Mouse (Mus musculus) left cerebral cortex, postnatal 25 days (tissue): ENCODE measurements at regions not wholly inside any gene's neighbourhood (a gene's known extent, or its start where the extent isn't known, plus 50 kb on each side); places are given as distances from the start of the nearest gene placed in this dataset.
"Not testable (repeated sequence)": the region's sequence is repeated elsewhere in the genome, so short reads cannot be mapped to it uniquely, and the experiment has no call there.

ENCODE experiments used
- DNase-seq, 2 experiments: peaks; one replicate each; pipeline ENCODE4 v3.0.0; 2022; ENCODE audit warnings: low spot score in 2 of 2, mixed read lengths in 1 of 2
- intact Hi-C: fragments of 180-260 bp; cut with DNase I; formaldehyde crosslinking; loops from one replicate; pipeline ENCODE4 v1.15.1; 2025

DNA sequence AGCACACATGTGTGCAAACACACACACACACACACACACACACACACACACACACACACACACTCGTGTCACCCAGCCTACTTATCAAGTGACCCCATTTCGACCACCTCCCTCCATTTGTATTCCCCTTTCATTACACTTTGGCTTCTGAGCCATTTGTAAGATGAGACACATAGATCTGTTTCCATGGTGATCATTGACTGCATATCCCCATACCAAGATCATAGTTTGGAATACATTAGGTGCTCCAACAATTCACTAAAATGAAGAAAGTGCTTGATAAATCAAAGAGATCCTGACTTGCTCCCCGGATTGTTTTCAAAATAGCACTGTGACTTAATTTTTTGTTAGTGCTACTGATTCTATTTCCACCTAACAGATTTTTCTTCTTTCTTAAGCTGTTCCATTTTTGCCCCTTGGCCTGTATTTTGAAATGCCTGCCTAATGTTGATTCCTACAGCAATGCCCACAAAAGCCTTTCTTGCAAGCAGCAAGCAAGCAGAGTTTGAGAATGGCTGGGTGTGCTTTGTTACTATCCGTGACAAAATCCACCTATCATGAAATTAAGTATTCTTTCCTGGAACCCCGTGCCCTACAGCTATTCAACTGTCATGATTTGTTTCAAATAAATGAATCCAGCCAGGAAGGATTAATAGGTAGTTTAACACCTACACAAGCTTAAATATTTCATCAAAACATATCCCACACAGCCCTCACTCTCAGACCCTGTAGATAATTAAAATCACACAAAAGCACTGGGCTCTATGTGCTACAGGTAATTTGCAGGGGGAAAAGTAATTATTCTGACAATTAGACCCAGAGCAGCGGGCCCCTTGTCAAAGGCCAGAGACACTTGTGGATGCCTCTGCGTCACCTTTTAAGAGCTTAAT, 168.1 kb upstream of the Rgma start:
- intact Hi-C loops = no loop called here
- DNase-seq = no peak

DNA sequence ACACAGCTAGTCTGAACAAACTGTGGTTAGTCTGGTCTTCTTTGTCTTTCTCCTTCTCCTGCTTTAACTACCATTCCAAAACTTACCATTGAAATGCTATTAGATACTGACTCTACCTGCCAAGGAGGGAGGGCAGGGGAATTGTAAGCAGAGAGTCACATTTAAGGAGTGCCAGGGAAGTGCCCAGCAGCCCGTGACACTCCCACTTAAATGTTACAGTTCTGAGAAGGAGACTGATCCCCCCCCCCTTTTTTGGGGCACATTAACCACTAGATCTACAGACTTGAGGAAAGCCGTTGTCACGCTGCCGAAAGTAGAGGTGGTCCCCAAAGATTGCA, 166.9 kb upstream of the Rgma start:
- intact Hi-C loops = no loop called here
- no peak for DNase-seq

DNA sequence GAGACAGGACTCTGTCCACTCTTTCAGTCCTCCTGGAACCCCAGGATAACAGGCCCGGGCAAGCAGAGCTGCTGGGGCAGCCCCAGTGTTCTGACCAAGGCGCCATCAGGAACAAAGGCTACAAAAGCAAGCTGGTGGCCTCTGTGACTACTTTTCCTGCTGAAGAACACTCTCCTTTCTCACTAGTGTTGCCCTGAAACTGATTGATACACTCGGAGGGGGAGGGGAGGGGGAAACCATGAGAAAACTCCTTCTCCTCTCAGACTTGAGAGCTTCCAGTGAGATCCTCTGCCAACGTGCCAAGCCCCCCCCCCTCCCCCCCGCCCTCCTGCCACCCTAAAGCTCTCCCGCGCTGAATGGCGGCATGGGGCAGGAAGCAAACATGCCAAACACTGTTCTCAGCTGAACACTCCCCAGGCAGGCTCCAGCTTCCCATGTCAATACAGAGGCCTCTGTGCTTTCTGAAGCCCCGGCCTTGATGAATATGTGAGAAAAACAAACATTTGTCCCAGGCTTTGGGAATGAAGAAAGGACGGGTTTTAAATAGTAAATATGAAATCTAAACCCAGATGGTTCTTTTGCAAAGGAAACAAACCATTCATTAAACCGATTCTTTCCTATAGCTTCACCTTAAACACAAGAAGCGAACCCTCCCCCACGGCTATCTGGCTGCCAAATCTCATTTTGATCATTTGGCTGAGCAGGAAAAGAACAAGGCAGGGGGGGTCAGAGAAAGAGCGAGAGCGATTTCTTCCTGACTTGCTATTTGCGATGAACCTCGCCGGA, 166.3 kb upstream of the Rgma start:
- intact Hi-C loops = no loop called here
- no peak for DNase-seq

DNA sequence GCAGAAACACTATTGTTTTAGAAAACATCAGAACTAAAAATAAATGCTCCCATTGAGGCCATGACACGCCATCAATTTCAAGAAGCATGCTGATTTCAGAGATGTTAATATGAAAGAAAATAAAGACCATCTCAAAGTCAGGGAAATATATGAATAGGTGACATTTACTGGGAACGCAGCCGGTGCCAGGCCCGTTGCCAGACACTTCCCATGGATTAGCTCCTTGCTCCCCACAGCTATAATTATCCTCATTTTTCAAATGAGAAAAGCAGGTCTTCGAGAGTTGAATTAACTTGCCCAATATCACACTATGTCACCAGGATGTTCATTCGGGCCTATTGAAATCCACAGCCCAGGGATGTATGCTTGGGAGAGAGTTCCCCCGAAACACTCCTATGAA, 165.2 kb upstream of the Rgma start:
- DNase-seq = no peak
- intact Hi-C loops = no loop called here

DNA sequence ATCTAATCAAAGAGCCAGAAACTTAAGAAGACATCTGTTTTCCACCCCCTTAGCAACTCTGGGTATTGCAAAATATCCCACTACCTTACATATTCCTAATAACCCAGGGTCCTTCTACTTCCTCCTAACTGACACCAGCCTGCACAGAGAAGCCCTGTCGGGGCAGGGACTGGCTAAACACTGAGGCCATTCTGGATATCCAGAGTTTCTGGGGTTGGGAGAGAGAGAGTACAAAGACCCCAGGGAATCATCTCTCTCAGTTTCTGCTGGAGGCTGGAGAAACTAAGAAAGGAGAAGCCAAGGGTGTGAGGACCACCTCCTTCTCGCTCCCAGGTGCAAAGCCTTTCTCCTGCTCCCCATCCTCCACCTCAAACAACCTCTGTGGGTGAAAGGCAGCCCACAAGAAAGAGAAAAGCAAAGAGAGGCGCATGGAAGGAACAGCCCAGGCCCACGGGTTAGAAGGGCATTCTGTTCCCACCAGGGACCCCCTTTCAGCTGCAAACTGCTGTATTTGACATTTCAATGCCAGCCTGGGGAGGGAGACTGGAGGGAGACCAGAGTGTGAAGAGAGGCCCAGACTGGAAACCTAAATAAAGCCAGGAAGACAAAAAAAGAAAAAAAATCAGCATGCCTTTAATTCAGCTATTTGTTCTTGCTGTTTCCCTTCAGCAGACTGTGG, 152.9 kb upstream of the Rgma start:
- DNase-seq = no peak
- intact Hi-C loops = no loop called here

DNA sequence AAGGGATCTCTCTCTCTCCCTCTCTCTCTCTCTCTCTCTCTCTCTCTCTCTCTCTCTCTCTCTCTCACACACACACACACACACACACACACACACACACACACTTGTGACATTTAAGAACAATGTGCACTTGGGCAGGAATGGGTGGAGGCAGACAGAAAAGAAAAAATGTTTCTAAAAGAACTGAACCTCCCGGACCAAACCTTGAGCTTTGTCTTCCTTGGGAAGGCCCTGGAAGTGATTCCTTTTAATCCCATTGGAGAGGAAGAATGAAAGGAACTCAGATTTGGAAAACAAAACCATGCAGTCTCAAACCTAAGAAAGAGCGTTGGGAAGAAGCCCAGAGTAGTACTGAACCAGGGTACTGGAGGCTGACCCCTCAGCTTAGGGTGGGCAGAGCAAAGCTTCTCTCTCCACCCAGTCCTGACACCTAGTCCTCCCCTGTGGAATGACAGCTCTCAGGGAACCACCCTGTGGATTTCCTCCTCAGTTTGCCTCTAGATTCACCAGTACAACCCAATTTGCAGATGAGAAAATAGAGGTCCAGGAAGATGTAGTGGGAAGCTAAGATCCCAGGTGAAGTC, 152.3 kb upstream of the Rgma start:
- intact Hi-C loops = no loop called here
- DNase-seq = no peak

DNA sequence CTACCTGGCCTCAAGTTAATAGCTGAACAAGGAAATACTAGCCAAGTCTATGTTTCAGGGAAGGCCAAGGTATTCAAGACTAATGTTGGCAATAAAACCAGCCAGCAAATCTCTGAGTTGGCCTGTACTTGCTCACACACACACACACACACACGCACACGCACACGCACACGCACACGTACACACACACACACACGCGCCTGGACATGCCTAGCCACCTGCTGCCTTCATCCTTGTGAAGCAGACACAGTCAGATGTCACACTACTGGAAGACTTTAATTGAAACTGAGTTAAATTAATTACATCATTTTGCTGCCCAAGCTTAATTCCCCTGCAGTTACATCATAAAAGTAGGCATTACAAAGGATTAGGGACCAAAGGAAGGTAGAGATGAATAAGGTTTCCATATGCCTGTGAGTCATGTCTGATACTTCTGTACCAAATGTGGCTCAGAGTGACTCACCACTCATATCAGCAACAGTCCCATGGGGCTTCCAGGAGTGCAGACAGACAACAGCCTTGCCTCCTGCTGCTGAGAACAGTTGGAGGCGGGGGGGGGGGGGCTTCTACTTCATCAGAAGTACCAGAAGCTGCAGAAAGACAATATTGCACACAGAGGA, 141.7 kb upstream of the Rgma start:
- DNase-seq = peak in 1 of 2 experiments; percentile 54
- intact Hi-C loops = loop anchor here (10.0 kb wide), 1 partner anchor 91 kb away; no protein-coding TSS in a partner anchor

DNA sequence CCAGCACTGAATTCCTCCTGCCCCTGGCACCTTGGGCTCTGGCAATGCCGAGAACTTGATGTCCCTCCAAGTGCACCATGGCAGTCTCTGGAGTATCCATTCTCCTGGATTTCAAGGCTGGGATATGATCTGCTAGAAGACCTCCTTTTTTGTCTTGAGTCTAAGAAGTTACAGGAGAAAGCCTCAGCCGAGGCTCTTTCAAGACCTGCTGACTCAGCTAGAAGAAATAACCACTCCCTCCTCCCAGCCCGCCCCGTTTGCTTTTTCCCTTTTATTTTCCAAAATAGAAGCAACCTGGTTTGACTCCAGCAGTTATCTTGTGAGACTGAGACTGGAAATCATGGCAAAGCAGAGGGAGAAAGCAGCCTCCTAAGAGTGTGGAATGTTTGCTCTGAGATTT, 136.8 kb upstream of the Rgma start:
- intact Hi-C loops = loop anchor here (10.0 kb wide), 1 partner anchor 86 kb away; no protein-coding TSS in a partner anchor
- no peak for DNase-seq

DNA sequence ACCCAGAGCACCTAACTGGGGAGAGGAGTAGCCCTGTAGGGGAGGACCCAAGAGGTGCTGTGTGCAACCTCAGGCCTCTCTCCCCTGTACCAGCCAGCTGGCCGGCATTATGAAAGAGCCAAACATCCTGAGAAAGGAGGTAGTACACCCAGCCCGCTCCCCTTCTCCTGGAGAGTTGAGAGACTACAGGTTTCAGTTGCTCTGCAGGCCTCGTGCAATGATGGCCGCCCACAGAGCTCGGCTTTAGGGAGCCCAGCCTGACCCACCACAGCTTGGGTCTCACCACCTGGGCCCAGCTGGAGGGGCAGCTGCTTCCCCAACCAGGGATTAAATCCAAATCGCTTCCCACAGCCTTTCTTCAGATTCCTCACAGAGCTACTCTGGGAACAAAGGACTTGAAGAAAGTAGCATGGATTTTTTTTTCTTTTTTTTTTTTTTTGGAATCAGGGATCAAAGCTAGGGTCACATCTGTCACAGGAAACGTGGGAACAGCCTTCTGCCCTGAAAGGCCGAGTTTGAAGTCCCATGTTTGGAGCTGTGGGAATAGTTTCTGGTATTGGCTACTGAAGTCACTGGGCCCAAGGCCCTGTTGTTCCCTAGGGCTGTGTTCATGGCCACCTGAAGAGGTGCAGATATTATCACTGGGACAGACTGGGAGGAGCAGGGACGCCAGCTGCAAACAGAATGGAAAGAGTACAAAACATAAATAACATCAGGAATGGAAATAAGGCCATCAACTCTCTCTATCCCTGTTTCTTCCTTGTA, 131.5 kb upstream of the Rgma start:
- DNase-seq = no peak
- intact Hi-C loops = no loop called here

DNA sequence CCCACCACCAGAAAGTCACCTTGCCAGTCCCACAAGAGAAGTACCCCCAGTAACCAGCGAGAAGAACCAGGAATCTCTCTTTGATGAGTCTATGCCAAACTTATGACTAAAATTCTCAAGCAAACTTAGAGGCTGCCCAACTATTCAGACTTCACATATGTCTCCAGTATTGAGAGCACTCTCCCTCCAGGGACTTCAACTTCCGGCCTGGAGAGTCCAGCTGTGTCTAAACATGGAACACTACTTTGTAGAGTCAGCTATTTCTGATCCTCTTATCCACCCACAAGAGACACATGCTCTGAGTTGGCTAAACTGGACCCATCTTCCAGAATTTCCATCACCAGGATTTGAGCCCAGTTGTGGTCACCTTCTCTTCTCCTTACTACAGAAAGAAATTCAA, 129.9 kb upstream of the Rgma start:
- peak in 1 of 2 experiments; percentile 19 for DNase-seq
- intact Hi-C loops = no loop called here

DNA sequence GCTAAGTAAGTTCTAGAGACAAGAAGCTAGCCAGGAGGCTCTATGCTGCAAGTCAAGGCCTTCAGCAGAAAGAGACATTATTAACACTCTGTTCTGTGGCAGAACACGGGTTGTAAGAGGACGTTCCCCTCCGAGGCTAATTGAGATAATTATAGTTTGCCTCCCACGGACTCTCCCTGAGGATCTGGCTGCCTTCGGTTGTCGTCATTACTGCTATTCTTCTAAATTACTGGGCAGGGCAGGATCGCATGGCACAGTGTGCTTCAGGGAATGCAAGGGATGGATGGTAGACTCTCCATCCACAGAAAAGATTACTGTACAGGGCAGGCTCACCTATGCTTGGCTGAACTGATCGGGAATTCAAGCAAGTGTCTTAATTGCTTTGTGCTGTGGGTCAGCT, 124.7 kb upstream of the Rgma start:
- DNase-seq = peak in 1 of 2 experiments; percentile 13
- intact Hi-C loops = no loop called here

DNA sequence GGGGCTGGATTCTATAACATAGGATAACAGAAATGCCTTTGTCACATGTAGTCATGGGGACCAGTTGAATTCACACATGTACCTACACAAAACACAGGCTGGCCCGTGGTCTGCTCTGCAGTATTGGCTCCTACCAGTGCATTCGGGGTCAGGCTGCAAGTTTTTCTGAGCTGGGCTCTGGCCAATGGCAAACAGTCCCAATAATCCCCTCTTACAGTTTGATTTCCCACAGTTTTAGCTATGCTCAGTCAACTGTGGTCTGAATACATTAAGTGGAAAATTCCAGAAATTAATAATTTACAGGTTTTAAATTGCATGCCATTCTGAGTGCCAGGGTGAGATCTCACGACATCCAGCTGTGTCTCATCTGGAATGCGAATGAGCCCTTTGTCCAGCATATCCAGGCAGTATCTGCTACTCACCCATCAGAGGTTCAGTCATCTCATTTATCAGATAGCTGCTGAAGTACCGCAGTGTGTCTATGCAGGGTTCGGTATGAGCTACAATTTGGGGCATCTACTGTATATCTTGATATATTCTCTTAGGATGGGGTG, 124.0 kb upstream of the Rgma start:
- DNase-seq = no peak
- intact Hi-C loops = no loop called here

DNA sequence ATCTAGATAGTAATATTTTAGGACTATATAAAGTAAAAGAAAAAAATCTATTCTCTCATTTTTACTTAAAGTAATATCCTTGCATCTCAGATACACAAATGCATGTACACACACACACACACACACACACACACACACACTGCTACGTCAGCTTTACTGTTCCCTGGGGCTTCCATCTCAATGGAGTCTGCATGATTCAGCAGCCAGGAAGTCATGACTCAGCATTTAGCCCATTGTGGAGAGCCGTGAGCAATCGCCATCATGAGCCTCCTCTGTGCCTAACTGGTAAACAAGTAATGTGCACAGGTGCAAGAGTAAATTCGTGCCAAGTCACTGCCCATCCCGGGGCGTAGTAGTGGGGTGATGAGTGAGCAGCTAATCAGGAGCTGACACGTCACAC, 120.3 kb upstream of the Rgma start:
- intact Hi-C loops, DNase-seq: not testable (repeated sequence)

DNA sequence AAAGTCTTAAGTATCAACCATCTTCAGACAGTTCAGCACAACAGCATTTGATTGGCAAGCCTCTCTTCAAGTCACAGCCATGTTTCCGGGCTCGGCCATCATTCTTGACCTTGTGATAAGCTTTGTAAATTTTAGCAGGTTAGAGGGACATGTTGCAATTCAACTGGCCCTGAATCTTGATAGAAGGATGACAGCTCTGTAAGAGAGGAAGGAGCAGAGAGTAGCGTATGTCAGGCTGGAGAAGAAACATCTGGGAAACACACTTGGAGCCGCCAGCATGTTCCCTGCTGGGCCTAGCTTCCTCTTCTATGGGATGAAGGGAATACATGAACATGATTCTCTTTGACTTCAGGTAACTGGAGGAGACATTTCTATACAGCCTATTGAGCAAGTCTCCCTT, 115.2 kb upstream of the Rgma start:
- no peak for DNase-seq
- intact Hi-C loops = no loop called here

DNA sequence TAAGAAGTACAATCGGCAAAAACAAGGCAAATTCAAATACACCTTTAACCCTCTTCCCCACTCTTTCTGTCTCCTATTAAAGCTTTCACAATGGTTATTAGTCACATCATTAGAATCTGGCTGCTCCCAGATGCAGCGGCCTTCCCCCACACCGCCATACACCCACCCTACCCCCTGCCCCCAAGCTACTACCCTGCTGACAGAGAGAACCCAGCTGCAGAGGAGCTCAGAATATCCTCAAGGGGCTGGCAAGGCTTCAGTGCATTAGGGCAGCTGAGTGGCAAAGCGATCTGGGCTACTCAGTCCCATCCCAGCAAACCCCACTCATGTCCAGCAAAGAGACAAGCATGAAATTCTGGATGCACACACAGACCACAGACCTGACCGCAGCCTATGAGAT, 113.6 kb upstream of the Rgma start:
- intact Hi-C loops = no loop called here
- DNase-seq = no peak

DNA sequence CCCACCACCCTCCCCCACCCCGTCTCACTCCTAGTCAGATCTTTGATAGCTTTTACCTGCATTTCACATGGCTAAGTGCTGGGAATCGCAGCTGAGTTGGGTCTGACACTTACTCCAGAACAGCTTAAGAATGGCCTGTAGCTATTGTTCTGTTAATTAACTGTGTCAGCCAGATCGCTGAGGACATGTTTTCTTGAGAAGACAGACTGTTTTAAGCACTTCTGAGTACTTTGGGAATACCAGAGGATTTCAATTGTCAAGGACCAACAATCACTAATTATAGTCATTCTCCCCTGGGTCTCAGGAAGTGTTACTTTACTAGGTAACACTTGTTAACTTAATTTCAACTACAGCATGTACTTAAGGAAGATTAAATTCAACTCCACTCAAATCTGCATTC, 112.8 kb upstream of the Rgma start:
- intact Hi-C loops = no loop called here
- DNase-seq = no peak

DNA sequence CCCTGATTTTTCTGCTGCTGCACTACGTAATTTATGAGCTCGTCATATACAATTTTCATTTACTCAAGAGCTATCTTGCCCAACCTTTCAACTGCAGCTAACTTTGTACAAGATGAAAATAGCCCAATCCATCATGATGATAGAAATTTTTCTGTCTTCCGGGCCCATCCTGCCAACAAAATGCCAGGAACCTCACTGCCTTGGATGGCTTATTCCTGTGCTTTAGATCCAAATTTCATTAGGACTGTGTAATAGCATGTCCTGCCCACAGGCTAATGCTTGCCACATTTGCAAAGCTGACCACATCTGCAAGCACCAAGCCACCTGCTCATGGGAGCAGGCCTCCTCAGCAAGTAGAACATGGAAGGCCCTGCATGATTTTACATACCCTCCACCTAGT, 105.7 kb upstream of the Rgma start:
- intact Hi-C loops = no loop called here
- no peak for DNase-seq

DNA sequence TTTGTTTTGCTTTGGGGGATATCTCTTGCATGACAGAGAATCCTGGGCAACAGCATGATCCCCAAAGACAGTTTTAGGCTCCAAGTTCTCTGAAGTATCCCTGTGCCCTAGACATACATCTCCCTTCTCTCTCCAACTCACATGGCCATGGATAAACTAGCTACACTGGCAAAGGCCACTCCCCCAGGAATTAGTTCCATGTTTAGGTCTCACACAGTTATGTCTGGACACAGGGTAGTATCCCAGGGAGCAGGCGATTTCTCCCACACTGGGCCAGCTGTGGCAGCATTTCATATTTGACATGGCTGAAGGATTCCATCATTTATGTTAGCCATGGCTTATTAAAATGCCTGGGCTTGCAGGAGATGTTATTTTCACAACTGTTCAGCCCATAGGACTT, 102.5 kb upstream of the Rgma start:
- no peak for DNase-seq
- intact Hi-C loops = no loop called here

DNA sequence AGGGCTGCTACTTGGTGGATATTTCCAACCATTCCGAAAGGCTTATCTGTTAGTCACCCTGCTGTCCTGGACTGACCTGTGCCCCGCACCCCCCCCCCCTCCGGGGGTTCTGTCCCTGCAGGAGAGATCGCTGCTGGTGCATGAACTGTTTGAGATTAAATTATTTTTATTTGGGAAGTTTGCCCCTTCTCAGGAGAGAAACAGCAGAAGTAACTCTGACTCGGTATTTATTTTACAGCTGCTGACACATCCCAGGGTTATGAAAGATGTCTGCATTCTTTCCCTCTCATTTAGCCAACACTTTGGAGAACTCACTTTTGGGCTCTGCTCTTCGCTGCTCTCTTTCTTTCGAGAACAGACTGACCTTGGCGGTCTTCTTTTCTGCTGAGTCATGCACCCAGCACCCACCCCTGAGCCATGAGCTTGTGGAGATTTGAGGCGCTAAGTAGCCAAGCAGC, 99.5 kb upstream of the Rgma start:
- no peak for DNase-seq
- intact Hi-C loops = no loop called here
